Mouse (Mus musculus): ENCODE measurements around the gene Rnf113a2.

Rnf113a2 gene

GRCm38 (mm10) chr12:84408819-84409507 lies 8.0 kb upstream of the Rnf113a2 start, which contains the start of the genes Entpd5 and Bbof1:
Gene Entpd5, minus strand, starts transcription at chr12:84409029.
Gene Bbof1, plus strand, starts transcription at chr12:84409071.
- peak; percentile 91 to 96 for DNase-seq

GRCm38 (mm10) chr12:84417605-84417922 lies 568 bp downstream of the Rnf113a2 start:
- no peak for DNase-seq

GRCm38 (mm10) chr12:84423990-84424389 lies 7.0 kb downstream of the Rnf113a2 start:
- no peak for DNase-seq

- no peak for DNase-seq
Measured at GRCm38 (mm10) chr12:84429825-84430224, 12.8 kb downstream of the Rnf113a2 start.

GRCm38 (mm10) chr12:84438697-84439096 lies 21.7 kb downstream of the Rnf113a2 start:
- DNase-seq = no peak

GRCm38 (mm10) chr12:84442526-84442925 lies 25.5 kb downstream of the Rnf113a2 start:
- no peak for DNase-seq

GRCm38 (mm10) chr12:84447386-84447785 lies 30.4 kb downstream of the Rnf113a2 start:
- DNase-seq = peak in 1 of 2 experiments; percentile 62

- peak; percentile 22 to 51 for DNase-seq
Measured at GRCm38 (mm10) chr12:84448181-84448580, 31.2 kb downstream of the Rnf113a2 start.

- DNase-seq = peak; percentile 9 to 34
Measured at GRCm38 (mm10) chr12:84449887-84450286, 32.9 kb downstream of the Rnf113a2 start.

GRCm38 (mm10) chr12:84450351-84450717 lies 33.3 kb downstream of the Rnf113a2 start:
- DNase-seq = peak; percentile 81 to 86

- peak; percentile 98 to 100 for DNase-seq
Measured at GRCm38 (mm10) chr12:84450718-84451646, 34.0 kb downstream of the Rnf113a2 start, which contains the start of the genes Aldh6a1 and Lin52. Gene Aldh6a1, minus strand, starts transcription at chr12:84451004. Gene Lin52, plus strand, starts transcription at chr12:84451422.

GRCm38 (mm10) chr12:84451801-84452200 lies 34.8 kb downstream of the Rnf113a2 start:
- peak in 1 of 2 experiments; percentile 30 for DNase-seq

GRCm38 (mm10) chr12:84456911-84457310 lies 39.9 kb downstream of the Rnf113a2 start:
- no peak for DNase-seq

GRCm38 (mm10) chr12:84459845-84460244 lies 42.8 kb downstream of the Rnf113a2 start:
- peak in 1 of 2 experiments; percentile 17 for DNase-seq

GRCm38 (mm10) chr12:84461416-84461815 lies 44.4 kb downstream of the Rnf113a2 start:
- DNase-seq = no peak

GRCm38 (mm10) chr12:84462856-84463255 lies 45.9 kb downstream of the Rnf113a2 start:
- DNase-seq = no peak
